14 mouse cellular contexts compared by ENCODE assay signal in the genomic region with DNA sequence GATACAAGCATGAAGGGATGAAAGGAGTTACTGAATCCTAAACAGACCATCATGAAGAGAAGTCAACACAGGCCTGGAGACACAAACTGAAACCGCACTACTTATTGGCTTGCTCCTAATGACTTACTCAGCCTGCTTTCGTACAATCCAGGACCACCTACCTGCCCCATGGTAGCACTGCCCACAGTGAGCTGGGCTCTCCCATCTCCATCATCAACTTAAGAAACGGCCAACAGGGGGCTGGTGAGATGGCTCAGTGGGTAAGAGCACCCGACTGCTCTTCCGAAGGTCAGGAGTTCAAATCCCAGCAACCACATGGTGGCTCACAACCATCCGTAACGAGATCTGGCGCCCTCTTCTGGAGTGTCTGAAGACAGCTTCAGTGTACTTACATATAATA. TPM values are rescaled to one million over a fixed set of nuclear protein-coding genes. Genes with fewer than 3 reads are reported as not detected.
A peak's percentile ranks its signal among the peaks of the same experiment; 100 is the strongest.
DNase-seq lines count a peak whose midpoint lies in the region; ATAC-seq and TF ChIP-seq lines count a peak whose summit lies in the region.
"Not testable (repeated sequence)": the region's sequence is repeated elsewhere in the genome, so short reads cannot be mapped to it uniquely, and the experiment has no call there.
"Had no signal": no experiment of that assay in that cellular context is flagged by ENCODE, and none has a peak within 500 bp of the region (broad histone marks: within the 10 kb centered on the region; RNA-seq: fewer than 3 reads in every experiment).

No protein-coding gene starts in this region.

- TF ChIP-seq EP300 in CH12.LX (IDR thresholded peaks at IDR 0.05; ENCODE audit: low read length); MEL (IDR thresholded peaks at IDR 0.05; ENCODE audit: low read depth in 1 of 2, low read length in 2 of 2); liver, postnatal 0 days (IDR thresholded peaks at IDR 0.05; ENCODE audit: low read depth): not testable (repeated sequence)

- not testable (repeated sequence) for H3K36me3 ChIP-seq in CH12.LX (replicated peaks in 1 of 2; ENCODE audit: control insufficient read depth in 1 of 2, insufficient read depth in 1 of 2, low read length in 1 of 2); MEL (ENCODE audit: control insufficient read depth in 1 of 2, insufficient read depth in 2 of 2, low read length in 2 of 2); embryonic facial prominence, embryonic 10.5 days (replicated peaks); hindbrain, postnatal 0 days (ENCODE audit: insufficient read depth, low read length); liver, postnatal 0 days (replicated peaks; ENCODE audit: insufficient read depth, low read length)

- not testable (repeated sequence) for TF ChIP-seq CTCF in CH12.LX (conservative IDR thresholded peaks at IDR 0.05 in 1 of 2, IDR thresholded peaks at IDR 0.05 in 1 of 2; ENCODE audit: low read depth in 2 of 2, low read length in 2 of 2); MEL (IDR thresholded peaks at IDR 0.05 in 2 of 3, conservative IDR thresholded peaks at IDR 0.05 in 1 of 3; ENCODE audit: control insufficient read depth in 1 of 3, insufficient read depth in 1 of 3, low read depth in 2 of 3, low read length in 3 of 3, poor library complexity in 1 of 3, severe bottlenecking in 1 of 3)
- peak; percentile 10; the same call in 1 of the 2 replicates for TF ChIP-seq CTCF in hindbrain, postnatal 0 days (IDR thresholded peaks at IDR 0.05; ENCODE audit: low read depth)
- 0 out of 2 replicates have a peak, but pooled peaks have one; percentile 16 for TF ChIP-seq CTCF in liver, postnatal 0 days (IDR thresholded peaks at IDR 0.05; ENCODE audit: low read depth)

- not testable (repeated sequence) for H3K27ac ChIP-seq in CH12.LX (ENCODE audit: insufficient read depth, low read depth); MEL (ENCODE audit: control insufficient read depth, low read depth, low read length); embryonic facial prominence, embryonic 10.5 days (replicated peaks); hindbrain, postnatal 0 days; liver, postnatal 0 days (ENCODE audit: low read depth)

- TF ChIP-seq POLR2A in CH12.LX (IDR thresholded peaks at IDR 0.05; ENCODE audit: low read depth, low read length); MEL (IDR thresholded peaks at IDR 0.05; ENCODE audit: control insufficient read depth in 1 of 2, insufficient read depth in 1 of 2, low read depth in 1 of 2, low read length in 2 of 2, poor library complexity in 1 of 2): not testable (repeated sequence)

- H3K4me2 ChIP-seq in CH12.LX (ENCODE audit: insufficient read depth, low read depth, poor library complexity, severe bottlenecking); hindbrain, postnatal 0 days (ENCODE audit: low read depth, low read length); liver, postnatal 0 days (ENCODE audit: low read depth, low read length): not testable (repeated sequence)

- H3K79me2 ChIP-seq in CH12.LX (replicated peaks; ENCODE audit: control insufficient read depth, extremely low read depth, insufficient read depth, poor library complexity, severe bottlenecking) (peaks cover 30% of the 10 kb centered on the region), MEL (ENCODE audit: control insufficient read depth, insufficient read depth, low read length, poor library complexity) (peaks cover 29% of the 10 kb centered on the region)

- TF ChIP-seq RAD21 in CH12.LX (IDR thresholded peaks at IDR 0.05; ENCODE audit: low read depth, low read length); MEL (IDR thresholded peaks at IDR 0.05; ENCODE audit: low read depth, low read length): not testable (repeated sequence)

- in situ Hi-C loops in CH12.LX (cut with MboI; ENCODE audit: low pct_ligation_motif_present, low pct_unique_long_range_greater_than_20kb, low sequenced_read_pairs): not testable (repeated sequence)

- not testable (repeated sequence) for H3K9ac ChIP-seq in CH12.LX (ENCODE audit: insufficient read depth, low read depth); MEL (ENCODE audit: control insufficient read depth, low read depth, low read length, poor library complexity, severe bottlenecking); hindbrain, postnatal 0 days (replicated peaks; ENCODE audit: low read length); liver, postnatal 0 days (replicated peaks)

- WGBS in embryonic facial prominence, embryonic 10.5 days: 70% methylated on average over 8 of the region's 8 CpGs
- 85% methylated on average over 5 of the region's 8 CpGs for WGBS in hindbrain, postnatal 0 days
- 78% methylated on average over 5 of the region's 8 CpGs for WGBS in liver, postnatal 0 days (ENCODE audit: insufficient replicate concordance)

- H3K27me3 ChIP-seq in CH12.LX (replicated peaks); MEL (ENCODE audit: control insufficient read depth in 1 of 2, insufficient read depth in 2 of 2, low read length in 2 of 2); embryonic facial prominence, embryonic 10.5 days (replicated peaks; ENCODE audit: low read depth, poor library complexity, severe bottlenecking); hindbrain, postnatal 0 days (ENCODE audit: insufficient read depth, low read length); liver, postnatal 0 days (ENCODE audit: insufficient read depth, low read length): not testable (repeated sequence)

- ATAC-seq in hindbrain, postnatal 0 days; liver, postnatal 0 days: not testable (repeated sequence)

- peaks cover 2 to 18% of the 10 kb centered on the region in 2 experiments; a peak in 3 of 4 replicates for H3K4me1 ChIP-seq in CH12.LX (ENCODE audit: control insufficient read depth in 1 of 2, insufficient read depth in 2 of 2)
- not testable (repeated sequence) for H3K4me1 ChIP-seq in MEL (ENCODE audit: control insufficient read depth in 1 of 2, insufficient read depth in 2 of 2, low read length in 2 of 2); hindbrain, postnatal 0 days (ENCODE audit: insufficient read depth, low read length); liver, postnatal 0 days (ENCODE audit: insufficient read depth)
- H3K4me1 ChIP-seq in embryonic facial prominence, embryonic 10.5 days: peaks cover 16% of the 10 kb centered on the region

- H3K4me3 ChIP-seq in CH12.LX (replicated peaks in 1 of 3; ENCODE audit: low read depth in 2 of 3, low read length in 2 of 3, poor library complexity in 1 of 3); MEL (ENCODE audit: control insufficient read depth in 1 of 2, insufficient read depth in 1 of 2, low read depth in 2 of 2, low read length in 2 of 2); embryonic facial prominence, embryonic 10.5 days; hindbrain, postnatal 0 days (ENCODE audit: low read length); liver, postnatal 0 days (ENCODE audit: low read depth, low read length): not testable (repeated sequence)

- dilution Hi-C loops in CH12.LX (cut with MboI; ENCODE audit: extremely low pct_ligation_motif_present, extremely low pct_unique_long_range_greater_than_20kb, low sequenced_read_pairs): not testable (repeated sequence)

- peak; percentile 31 for DNase-seq in 3134 (ENCODE audit: extremely low read depth, insufficient read length, low spot score)
- peak; percentile 45 for DNase-seq in CH12.LX (ENCODE audit: extremely low read depth)
- peak; percentile 32 for DNase-seq in MEL (ENCODE audit: low read depth, low spot score)
- DNase-seq in embryonic facial prominence, embryonic 10.5 days (ENCODE audit: low spot score): peak; percentile 9
- DNase-seq in hindbrain, postnatal 0 days (ENCODE audit: low spot score); liver, postnatal 0 days: not testable (repeated sequence)
- DNase-seq in retina, embryonic 14.5 days (ENCODE audit: low spot score): peak; percentile 5
- DNase-seq in thymus, postnatal 14 days: peak; percentile 9

- H3K9me3 ChIP-seq in CH12.LX (replicated peaks; ENCODE audit: low read length); MEL (replicated peaks; ENCODE audit: insufficient read depth, low read length); embryonic facial prominence, embryonic 10.5 days; hindbrain, postnatal 0 days (ENCODE audit: low read length); liver, postnatal 0 days (ENCODE audit: low read length): not testable (repeated sequence)

RNA-seq across cellular contexts. Expression of gene Gm20498, which starts 2.1 kb away (rescaled TPM):
- total RNA-seq in CH12.LX (2012; rRNA removed): 52.2 and 54.8 TPM in 2 replicates
- total RNA-seq in CH12.LX (2014; rRNA removed): 24.6 and 25.7 TPM in 2 replicates
- polyA plus RNA-seq in CH12.LX (2012; ENCODE audit: insufficient read length, low read depth): 30.9 and 32.6 TPM in 2 replicates
- total RNA-seq in MEL (2012; rRNA removed): 40.0 and 46.2 TPM in 2 replicates
- polyA plus RNA-seq in MEL (2012; ENCODE audit: insufficient read depth in 1 of 2, insufficient read length in 2 of 2, low read depth in 1 of 2, low replicate concordance in 2 of 2, missing spikeins in 1 of 2): 10 to 100 TPM in 1 of 2 experiments, not detected in 1; 41.5 TPM
- polyA plus RNA-seq in embryonic facial prominence, embryonic 10.5 days (2016; fragmentation: Nextera tagmentation; extraction: Ambion mirVana): 29.8 and 32.3 TPM in 2 replicates
- 23.0 and 45.1 TPM in 2 replicates for total RNA-seq in hindbrain, postnatal 0 days (2014; rRNA removed)
- 43.6 and 49.4 TPM in 2 replicates for polyA plus RNA-seq in hindbrain, postnatal 0 days (2015; fragmentation: Nextera tagmentation; extraction: Ambion mirVana)
- 13.0 and 13.8 TPM in 2 replicates for polyA plus RNA-seq in liver, postnatal 0 days (2015; fragmentation: Nextera tagmentation; extraction: Ambion mirVana)

RNA-seq across cellular contexts. Expression of gene Synj2bp, which starts 2.1 kb away (rescaled TPM):
- total RNA-seq in CH12.LX (2012; rRNA removed) (20.2 and 21.3 TPM in 2 replicates), CH12.LX (2014; rRNA removed) (43.1 and 49.5 TPM in 2 replicates), MEL (2012; rRNA removed) (12.3 and 14.7 TPM in 2 replicates)
- polyA plus RNA-seq in CH12.LX (2012; ENCODE audit: insufficient read length, low read depth) (30.9 and 33.3 TPM in 2 replicates), MEL (2012; ENCODE audit: insufficient read depth in 1 of 2, insufficient read length in 2 of 2, low read depth in 1 of 2, low replicate concordance in 2 of 2, missing spikeins in 1 of 2) (10 to 100 TPM in 1 of 2 experiments, not detected in 1; 19.3 TPM)
- polyA plus RNA-seq in embryonic facial prominence, embryonic 10.5 days (2016; fragmentation: Nextera tagmentation; extraction: Ambion mirVana): 35.3 and 35.9 TPM in 2 replicates
- 13.4 and 17.5 TPM in 2 replicates for total RNA-seq in hindbrain, postnatal 0 days (2014; rRNA removed)
- 19.8 and 24.8 TPM in 2 replicates for polyA plus RNA-seq in hindbrain, postnatal 0 days (2015; fragmentation: Nextera tagmentation; extraction: Ambion mirVana)
- polyA plus RNA-seq in liver, postnatal 0 days (2015; fragmentation: Nextera tagmentation; extraction: Ambion mirVana): 14.8 and 15.4 TPM in 2 replicates

RNA-seq across cellular contexts. Expression of gene Adam21, which starts 37.7 kb away (rescaled TPM):
- 0.13 TPM in 1 of 2 replicates, not detected in the other for total RNA-seq in CH12.LX (2012; rRNA removed)
- total RNA-seq in CH12.LX (2014; rRNA removed): not detected in 2 replicates
- polyA plus RNA-seq in CH12.LX (2012; ENCODE audit: insufficient read length, low read depth): 0.07 TPM in 1 of 2 replicates, not detected in the other
- 0.08 and 0.10 TPM in 2 replicates for total RNA-seq in MEL (2012; rRNA removed)
- under 1 TPM in 1 of 2 experiments, not detected in 1; 0.06 TPM for polyA plus RNA-seq in MEL (2012; ENCODE audit: insufficient read depth in 1 of 2, insufficient read length in 2 of 2, low read depth in 1 of 2, low replicate concordance in 2 of 2, missing spikeins in 1 of 2)
- 0.36 and 0.41 TPM in 2 replicates for polyA plus RNA-seq in embryonic facial prominence, embryonic 10.5 days (2016; fragmentation: Nextera tagmentation; extraction: Ambion mirVana)
- 0.11 and 0.73 TPM in 2 replicates for total RNA-seq in hindbrain, postnatal 0 days (2014; rRNA removed)
- 0.51 and 0.54 TPM in 2 replicates for polyA plus RNA-seq in hindbrain, postnatal 0 days (2015; fragmentation: Nextera tagmentation; extraction: Ambion mirVana)
- not detected in 2 replicates for polyA plus RNA-seq in liver, postnatal 0 days (2015; fragmentation: Nextera tagmentation; extraction: Ambion mirVana)
- total RNA-seq: adrenal gland, adult 18-20 months; gastrocnemius, adult 2 months; gastrocnemius, postnatal 36 days had no signal
- polyA plus RNA-seq: erythroblast, embryonic 14.5 days; heart, adult 2 months; liver, embryonic 13.5 days had no signal

RNA-seq across cellular contexts. Expression of gene Cox16, which starts 45.7 kb away (rescaled TPM):
- total RNA-seq in CH12.LX (2012; rRNA removed) (120 and 124 TPM in 2 replicates), CH12.LX (2014; rRNA removed) (315 and 321 TPM in 2 replicates), MEL (2012; rRNA removed) (94.6 and 99.1 TPM in 2 replicates)
- polyA plus RNA-seq in CH12.LX (2012; ENCODE audit: insufficient read length, low read depth) (101 and 118 TPM in 2 replicates), MEL (2012; ENCODE audit: insufficient read depth in 1 of 2, insufficient read length in 2 of 2, low read depth in 1 of 2, low replicate concordance in 2 of 2, missing spikeins in 1 of 2) (10 to 100 TPM in 1 of 2 experiments, not detected in 1; 49.6 TPM)
- polyA plus RNA-seq in embryonic facial prominence, embryonic 10.5 days (2016; fragmentation: Nextera tagmentation; extraction: Ambion mirVana): 103 and 107 TPM in 2 replicates
- 56.8 and 77.4 TPM in 2 replicates for total RNA-seq in hindbrain, postnatal 0 days (2014; rRNA removed)
- 131 and 140 TPM in 2 replicates for polyA plus RNA-seq in hindbrain, postnatal 0 days (2015; fragmentation: Nextera tagmentation; extraction: Ambion mirVana)
- 132 and 143 TPM in 2 replicates for polyA plus RNA-seq in liver, postnatal 0 days (2015; fragmentation: Nextera tagmentation; extraction: Ambion mirVana)
